ENCODE assay signal across 10 mouse cellular contexts in the genomic region with DNA sequence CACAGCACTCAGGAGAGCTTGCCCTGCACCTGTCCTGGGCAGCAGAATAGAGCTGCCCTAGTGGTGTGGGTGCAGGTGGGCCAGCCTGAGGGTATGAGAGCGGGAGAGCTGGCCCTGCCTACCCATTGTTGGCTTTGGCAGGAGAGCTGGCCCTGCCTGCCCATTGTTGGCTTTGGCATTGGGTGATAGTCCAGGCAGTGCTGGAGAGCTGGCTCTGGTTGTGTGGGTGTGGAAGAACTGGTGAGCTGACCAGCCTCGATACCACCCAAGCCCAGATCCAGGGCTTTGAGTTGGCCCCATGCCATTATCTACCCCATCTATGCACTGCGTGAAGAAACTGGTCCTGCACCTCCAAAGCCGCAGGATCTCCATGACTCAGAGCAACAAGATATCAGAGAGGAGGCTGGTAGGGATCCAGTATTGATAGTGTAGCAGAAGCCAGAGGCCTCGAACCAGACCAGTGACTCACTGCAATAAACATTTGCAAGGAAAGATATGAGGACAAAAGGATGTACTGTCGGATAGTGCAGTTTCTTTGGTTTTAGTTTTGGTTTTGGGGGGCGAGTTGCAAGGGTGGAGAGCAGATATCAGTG.
DNase-seq lines count a peak whose midpoint lies in the region; ATAC-seq and TF ChIP-seq lines count a peak whose summit lies in the region.
"Had no signal": no experiment of that assay in that cellular context is flagged by ENCODE, and none has a peak within 500 bp of the region (broad histone marks: within the 10 kb centered on the region; RNA-seq: fewer than 3 reads in every experiment).

No protein-coding gene starts in this region.

- no peak overlapping the region for H3K27ac ChIP-seq in hindbrain, embryonic 16.5 days (ENCODE audit: low read depth, low read length)
- no peak overlapping the region for H3K27ac ChIP-seq in hindbrain, embryonic 12.5 days
- peak overlapping the region; percentile 62 for H3K27ac ChIP-seq in MEL (ENCODE audit: control insufficient read depth, low read depth, low read length)
- H3K27ac ChIP-seq in liver, embryonic 15.5 days (replicated peaks), result no peak overlapping the region
- H3K27ac ChIP-seq: midbrain, embryonic 12.5 days had no signal

- peak; percentile 94 for TF ChIP-seq EP300 in MEL (IDR thresholded peaks at IDR 0.05; ENCODE audit: low read depth in 1 of 2, low read length in 2 of 2)

- H3K36me3 ChIP-seq in hindbrain, embryonic 16.5 days (ENCODE audit: control insufficient read depth, insufficient read depth, low read length), result no peaks in the 10 kb centered on the region
- no peaks in the 10 kb centered on the region for H3K36me3 ChIP-seq in hindbrain, embryonic 12.5 days
- H3K36me3 ChIP-seq in MEL (ENCODE audit: control insufficient read depth in 1 of 2, insufficient read depth in 2 of 2, low read length in 2 of 2), result peaks cover 0 to 42% of the 10 kb centered on the region in 2 experiments; a peak in 2 of 4 replicates
- no peaks in the 10 kb centered on the region for H3K36me3 ChIP-seq in liver, embryonic 15.5 days (replicated peaks)
- H3K36me3 ChIP-seq: midbrain, embryonic 12.5 days had no signal

- no peak overlapping the region for H3K4me3 ChIP-seq in hindbrain, embryonic 16.5 days (ENCODE audit: low read length)
- no peak overlapping the region for H3K4me3 ChIP-seq in hindbrain, embryonic 12.5 days
- peak overlapping the region; percentile 36 to 61 for H3K4me3 ChIP-seq in MEL (ENCODE audit: control insufficient read depth in 1 of 2, insufficient read depth in 1 of 2, low read depth in 2 of 2, low read length in 2 of 2)
- H3K4me3 ChIP-seq in liver, embryonic 15.5 days (replicated peaks), result no peak overlapping the region
- H3K4me3 ChIP-seq: midbrain, embryonic 12.5 days had no signal

- DNase-seq in MEL (ENCODE audit: low read depth, low spot score), result peak; percentile 86
- peak; percentile 5 for DNase-seq in cerebellum, adult 8-10 months
- DNase-seq in layer of hippocampus, adult 11-12 months (ENCODE audit: low spot score), result no peak
- DNase-seq in left cerebral cortex, adult 18-20 months (ENCODE audit: low spot score in 2 of 2), result no peak
- DNase-seq: layer of hippocampus, adult 9-11 months; thymus, postnatal 36 days had no signal

- H3K4me1 ChIP-seq in hindbrain, embryonic 16.5 days (ENCODE audit: control insufficient read depth, insufficient read depth, low read depth, low read length), result no peaks in the 10 kb centered on the region
- H3K4me1 ChIP-seq in hindbrain, embryonic 12.5 days, result no peaks in the 10 kb centered on the region
- H3K4me1 ChIP-seq in MEL (ENCODE audit: control insufficient read depth in 1 of 2, insufficient read depth in 2 of 2, low read length in 2 of 2), result peaks cover 30 to 31% of the 10 kb centered on the region in 2 experiments
- H3K4me1 ChIP-seq in liver, embryonic 15.5 days (replicated peaks), result peaks cover 33% of the 10 kb centered on the region
- H3K4me1 ChIP-seq: midbrain, embryonic 12.5 days had no signal

- no peak for TF ChIP-seq RAD21 in MEL (IDR thresholded peaks at IDR 0.05; ENCODE audit: low read depth, low read length)

- no peak overlapping the region for H3K9ac ChIP-seq in hindbrain, embryonic 16.5 days (ENCODE audit: low read depth, low read length)
- no peak overlapping the region for H3K9ac ChIP-seq in hindbrain, embryonic 12.5 days
- H3K9ac ChIP-seq in MEL (ENCODE audit: control insufficient read depth, low read depth, low read length, poor library complexity, severe bottlenecking), result no peak overlapping the region
- no peak overlapping the region for H3K9ac ChIP-seq in liver, embryonic 15.5 days
- H3K9ac ChIP-seq: midbrain, embryonic 12.5 days had no signal

- no peak for TF ChIP-seq POLR2A in MEL (IDR thresholded peaks at IDR 0.05; ENCODE audit: control insufficient read depth in 1 of 2, insufficient read depth in 1 of 2, low read depth in 1 of 2, low read length in 2 of 2, poor library complexity in 1 of 2)

- peak; percentile 40; the same call in 1 of the 2 replicates for ATAC-seq in hindbrain, embryonic 16.5 days
- ATAC-seq in hindbrain, embryonic 12.5 days (ENCODE audit: low FRiP score), result no peak
- ATAC-seq in liver, embryonic 15.5 days (ENCODE audit: insufficient read depth), result peak; percentile 29; the same call in 1 of the 2 replicates

- no peaks in the 10 kb centered on the region; the same call in 1 of the 2 replicates for H3K79me2 ChIP-seq in MEL (ENCODE audit: control insufficient read depth, insufficient read depth, low read length, poor library complexity)

- 89% methylated on average over 7 of the region's 7 CpGs for WGBS in hindbrain, embryonic 16.5 days
- 89% methylated on average over 7 of the region's 7 CpGs for WGBS in hindbrain, embryonic 12.5 days
- 29% methylated on average over 7 of the region's 7 CpGs for WGBS in liver, embryonic 15.5 days (ENCODE audit: insufficient replicate concordance)

- no peak overlapping the region for H3K4me2 ChIP-seq in hindbrain, embryonic 16.5 days (ENCODE audit: low read length)
- H3K4me2 ChIP-seq in hindbrain, embryonic 12.5 days (replicated peaks), result no peak overlapping the region
- no peak overlapping the region for H3K4me2 ChIP-seq in liver, embryonic 15.5 days
- H3K4me2 ChIP-seq: midbrain, embryonic 12.5 days had no signal

- no peaks in the 10 kb centered on the region for H3K27me3 ChIP-seq in hindbrain, embryonic 16.5 days (replicated peaks; ENCODE audit: control insufficient read depth, insufficient read depth, low read length)
- no peaks in the 10 kb centered on the region for H3K27me3 ChIP-seq in hindbrain, embryonic 12.5 days
- H3K27me3 ChIP-seq in MEL (ENCODE audit: control insufficient read depth in 1 of 2, insufficient read depth in 2 of 2, low read length in 2 of 2), result no peaks in the 10 kb centered on the region
- no peaks in the 10 kb centered on the region for H3K27me3 ChIP-seq in liver, embryonic 15.5 days
- H3K27me3 ChIP-seq: midbrain, embryonic 12.5 days had no signal

- no peaks in the 10 kb centered on the region for H3K9me3 ChIP-seq in hindbrain, embryonic 16.5 days (ENCODE audit: control insufficient read depth, low read length)
- no peaks in the 10 kb centered on the region for H3K9me3 ChIP-seq in hindbrain, embryonic 12.5 days (replicated peaks)
- H3K9me3 ChIP-seq in MEL (replicated peaks; ENCODE audit: insufficient read depth, low read length), result no peaks in the 10 kb centered on the region
- no peaks in the 10 kb centered on the region for H3K9me3 ChIP-seq in liver, embryonic 15.5 days (replicated peaks)
- H3K9me3 ChIP-seq: midbrain, embryonic 12.5 days had no signal

- no peak for TF ChIP-seq CTCF in MEL (IDR thresholded peaks at IDR 0.05 in 2 of 3, conservative IDR thresholded peaks at IDR 0.05 in 1 of 3; ENCODE audit: control insufficient read depth in 1 of 3, insufficient read depth in 1 of 3, low read depth in 2 of 3, low read length in 3 of 3, poor library complexity in 1 of 3, severe bottlenecking in 1 of 3)

TF ChIP-seq in MEL, 35 proteins besides CTCF, POLR2A, EP300 and RAD21 (continues in another document):
- peak; percentile 36; the same call in 1 of the 2 replicates for TF ChIP-seq MYB (IDR thresholded peaks at IDR 0.05; ENCODE audit: low read depth, low read length)
- TF ChIP-seq KAT2A (conservative IDR thresholded peaks at IDR 0.05; ENCODE audit: low read depth, low read length), result no peak
- TF ChIP-seq ZC3H11A (IDR thresholded peaks at IDR 0.05; ENCODE audit: low read depth, low read length), result no peak
- no peak for TF ChIP-seq ZMIZ1 (IDR thresholded peaks at IDR 0.05; ENCODE audit: low read depth, low read length)
- peak; percentile 84 for TF ChIP-seq TBP (IDR thresholded peaks at IDR 0.05; ENCODE audit: low read depth, low read length)
- no peak for TF ChIP-seq UBTF (IDR thresholded peaks at IDR 0.05; ENCODE audit: borderline replicate concordance, insufficient read depth, low read depth, low read length)
- TF ChIP-seq USF1 (IDR thresholded peaks at IDR 0.05; ENCODE audit: low read depth, low read length), result no peak
- no peak for TF ChIP-seq CHD1 (IDR thresholded peaks at IDR 0.05; ENCODE audit: low read depth, low read length)
- TF ChIP-seq ELF1 (IDR thresholded peaks at IDR 0.05; ENCODE audit: low read depth, low read length), result no peak
- no peak for TF ChIP-seq SMC3 (IDR thresholded peaks at IDR 0.05; ENCODE audit: low read depth, low read length)
- no peak for TF ChIP-seq POLR2AphosphoS2 (IDR thresholded peaks at IDR 0.05; ENCODE audit: low read length)
- no peak for TF ChIP-seq MEF2A (IDR thresholded peaks at IDR 0.05; ENCODE audit: extremely low read depth, insufficient replicate concordance, low read depth, low read length, poor library complexity, severe bottlenecking)
- TF ChIP-seq ZKSCAN1 (IDR thresholded peaks at IDR 0.05; ENCODE audit: low read depth, low read length), result no peak
- peak; percentile 46; the same call in 1 of the 2 replicates for TF ChIP-seq BHLHE40 (IDR thresholded peaks at IDR 0.05; ENCODE audit: borderline replicate concordance, low read depth, low read length)
- TF ChIP-seq JUND (IDR thresholded peaks at IDR 0.05; ENCODE audit: low read depth, low read length), result peak; percentile 94
- no peak for TF ChIP-seq E2F4 (IDR thresholded peaks at IDR 0.05; ENCODE audit: borderline replicate concordance, low read depth, low read length)
- TF ChIP-seq MXI1 (IDR thresholded peaks at IDR 0.05; ENCODE audit: low read depth, low read length), result peak; percentile 59; the same call in 1 of the 2 replicates
- TF ChIP-seq ETS1 (IDR thresholded peaks at IDR 0.05; ENCODE audit: low read depth, low read length), result peak; percentile 92
- TF ChIP-seq MAX (IDR thresholded peaks at IDR 0.05; ENCODE audit: low read length), result peak; percentile 20; the same call in 1 of the 2 replicates
- peak; percentile 43; the same call in 1 of the 2 replicates for TF ChIP-seq HCFC1 (IDR thresholded peaks at IDR 0.05; ENCODE audit: low read depth, low read length)
- TF ChIP-seq CHD2 (IDR thresholded peaks at IDR 0.05; ENCODE audit: low read length), result no peak
- TF ChIP-seq GATA1 (IDR thresholded peaks at IDR 0.05; ENCODE audit: low read depth, low read length), result peak; percentile 89
- TF ChIP-seq NRF1 (IDR thresholded peaks at IDR 0.05; ENCODE audit: insufficient read depth, low read depth, low read length, poor library complexity, severe bottlenecking), result no peak
- TF ChIP-seq NELFE (IDR thresholded peaks at IDR 0.05; ENCODE audit: low read depth, low read length), result peak; percentile 28; the same call in 1 of the 2 replicates
- peak; percentile 52 for TF ChIP-seq MYC (IDR thresholded peaks at IDR 0.05; ENCODE audit: low read depth, low read length)
- TF ChIP-seq MAZ (IDR thresholded peaks at IDR 0.05; ENCODE audit: low read depth, low read length), result no peak
- 0 out of 2 replicates have a peak, but pooled peaks have one; percentile 43 for TF ChIP-seq MAFK (IDR thresholded peaks at IDR 0.05; ENCODE audit: borderline replicate concordance, low read depth, low read length)
- no peak for TF ChIP-seq GABPA (IDR thresholded peaks at IDR 0.05; ENCODE audit: low read depth, low read length)
- TF ChIP-seq SIN3A (IDR thresholded peaks at IDR 0.05; ENCODE audit: low read length), result peak; percentile 57; the same call in 1 of the 2 replicates

Comparison
In these comparisons a context has a peak if more than half of its experiments do, and no peak if none do; other contexts are left out.
1. H3K4me3 ChIP-seq: peak in MEL (2 of 2); none in hindbrain, embryonic 16.5 days (single experiment), hindbrain, embryonic 12.5 days (single experiment) and liver, embryonic 15.5 days (single experiment).
2. DNase-seq: peak in MEL (single experiment) and cerebellum, adult 8-10 months (single experiment); none in layer of hippocampus, adult 11-12 months (single experiment) and left cerebral cortex, adult 18-20 months (0 of 2).